ENCODE assay signal across 14 mouse cellular contexts in genomic region chr19:53111996-53112590, GRCm38 (mm10). TPM values are rescaled to one million over a fixed set of nuclear protein-coding genes. Genes with fewer than 3 reads are reported as not detected.
A peak's percentile ranks its signal among the peaks of the same experiment; 100 is the strongest.
DNase-seq lines count a peak whose midpoint lies in the region; ATAC-seq and TF ChIP-seq lines count a peak whose summit lies in the region.
"Had no signal": no experiment of that assay in that cellular context is flagged by ENCODE, and none has a peak within 500 bp of the region (broad histone marks: within the 10 kb centered on the region; RNA-seq: fewer than 3 reads in every experiment).

No protein-coding gene starts in this region.

- 0 out of 2 replicates have a peak, but pooled peaks cover under 1% of the 10 kb centered on the region for H3K9me3 ChIP-seq in kidney, embryonic 15.5 days (replicated peaks)
- no peaks in the 10 kb centered on the region for H3K9me3 ChIP-seq in midbrain, embryonic 11.5 days (ENCODE audit: control insufficient read depth, low read length)
- H3K9me3 ChIP-seq in midbrain, embryonic 10.5 days (replicated peaks): peaks cover under 1% of the 10 kb centered on the region; the same call in 1 of the 2 replicates
- H3K9me3 ChIP-seq: liver, embryonic 13.5 days had no signal

- WGBS in kidney, embryonic 15.5 days: 60% methylated on average over 7 of the region's 7 CpGs
- WGBS in midbrain, embryonic 11.5 days: 66% methylated on average over 7 of the region's 7 CpGs
- 75% methylated on average over 7 of the region's 7 CpGs for WGBS in midbrain, embryonic 10.5 days

- DNase-seq in gastrocnemius, adult 18-20 months (ENCODE audit: low spot score): peak; percentile 60
- no peak for DNase-seq in gastrocnemius, postnatal 14 days
- no peak for DNase-seq in kidney, adult 9 months
- peak; percentile 64 for DNase-seq in midbrain, embryonic 11.5 days (ENCODE audit: low spot score, missing footprints)
- no peak for DNase-seq in midbrain, embryonic 10.5 days (ENCODE audit: low spot score)
- no peak for DNase-seq in cerebellum, postnatal 36 days
- DNase-seq: cerebellum, adult 11 months; liver, embryonic 13.5 days; thymus, adult 2 months had no signal

- no peak for ATAC-seq in kidney, embryonic 15.5 days (replicated peaks; ENCODE audit: low FRiP score)
- ATAC-seq in midbrain, embryonic 11.5 days (ENCODE audit: low FRiP score): no peak

- H3K4me3 ChIP-seq in kidney, embryonic 15.5 days (replicated peaks): no peak overlapping the region
- no peak overlapping the region for H3K4me3 ChIP-seq in midbrain, embryonic 11.5 days (ENCODE audit: low read depth, low read length)
- no peak overlapping the region for H3K4me3 ChIP-seq in midbrain, embryonic 10.5 days
- H3K4me3 ChIP-seq in cortical plate, adult 2 months (ENCODE audit: insufficient read depth, low read length): no peak overlapping the region
- H3K4me3 ChIP-seq: erythroblast, embryonic 14.5 days; liver, embryonic 13.5 days; megakaryocyte, embryonic 14.5 days; myocyte had no signal

- no peak overlapping the region for H3K9ac ChIP-seq in kidney, embryonic 15.5 days
- H3K9ac ChIP-seq in midbrain, embryonic 11.5 days (ENCODE audit: low read length): no peak overlapping the region
- H3K9ac ChIP-seq: liver, embryonic 13.5 days had no signal

- H3K27me3 ChIP-seq in kidney, embryonic 15.5 days: no peaks in the 10 kb centered on the region
- no peaks in the 10 kb centered on the region for H3K27me3 ChIP-seq in midbrain, embryonic 11.5 days (ENCODE audit: control insufficient read depth, insufficient read depth, low read length)
- H3K27me3 ChIP-seq in midbrain, embryonic 10.5 days (ENCODE audit: low read depth, poor library complexity, severe bottlenecking): no peaks in the 10 kb centered on the region
- H3K27me3 ChIP-seq: liver, embryonic 13.5 days; megakaryocyte, embryonic 14.5 days had no signal

- intact Hi-C loops in gastrocnemius, postnatal 14 days (cut with DNase I; ENCODE audit: low total_unique reads): no loop called here

- H3K36me3 ChIP-seq in kidney, embryonic 15.5 days: no peaks in the 10 kb centered on the region
- no peaks in the 10 kb centered on the region for H3K36me3 ChIP-seq in midbrain, embryonic 11.5 days (ENCODE audit: control insufficient read depth, insufficient read depth, low read length)
- no peaks in the 10 kb centered on the region for H3K36me3 ChIP-seq in midbrain, embryonic 10.5 days
- H3K36me3 ChIP-seq: liver, embryonic 13.5 days had no signal

- no peak for TF ChIP-seq CTCF in cortical plate, adult 2 months (IDR thresholded peaks at IDR 0.05; ENCODE audit: extremely low read depth, insufficient read depth, low read length)

- H3K4me1 ChIP-seq in kidney, embryonic 15.5 days: peaks cover 7% of the 10 kb centered on the region
- no peaks in the 10 kb centered on the region for H3K4me1 ChIP-seq in midbrain, embryonic 11.5 days (ENCODE audit: control insufficient read depth, insufficient read depth, low read length)
- H3K4me1 ChIP-seq in midbrain, embryonic 10.5 days: no peaks in the 10 kb centered on the region
- H3K4me1 ChIP-seq in cortical plate, adult 2 months (ENCODE audit: control insufficient read depth, insufficient read depth, low read length): no peaks in the 10 kb centered on the region; the same call in 1 of the 2 replicates
- H3K4me1 ChIP-seq: liver, embryonic 13.5 days had no signal

- peak overlapping the region; percentile 27; the same call in 1 of the 2 replicates for H3K27ac ChIP-seq in kidney, embryonic 15.5 days
- H3K27ac ChIP-seq in midbrain, embryonic 11.5 days (ENCODE audit: low read depth, low read length): no peak overlapping the region
- H3K27ac ChIP-seq in midbrain, embryonic 10.5 days (replicated peaks): no peak overlapping the region
- peak overlapping the region; percentile 48 for H3K27ac ChIP-seq in cortical plate, adult 2 months (ENCODE audit: insufficient read depth, low read length)
- H3K27ac ChIP-seq: liver, embryonic 13.5 days had no signal

- no peak overlapping the region for H3K4me2 ChIP-seq in kidney, embryonic 15.5 days
- H3K4me2 ChIP-seq in midbrain, embryonic 11.5 days: no peak overlapping the region
- H3K4me2 ChIP-seq: liver, embryonic 13.5 days had no signal

- TF ChIP-seq POLR2A in cortical plate, adult 2 months (IDR thresholded peaks at IDR 0.05; ENCODE audit: extremely low read depth, insufficient read depth, low read length): no peak

RNA-seq across cellular contexts. Expression of gene Add3, which starts 28.1 kb away (rescaled TPM):
- total RNA-seq in gastrocnemius, adult 18-20 months (2021): 10 to 100 TPM; 23.0 to 30.5 TPM
- 10 to 100 TPM; 31.6 to 45.4 TPM for total RNA-seq in gastrocnemius, postnatal 14 days (2021)
- polyA plus RNA-seq in kidney, embryonic 15.5 days (2015; fragmentation: Nextera tagmentation; extraction: Ambion mirVana): 80.1 and 85.6 TPM in 2 replicates
- 49.7 and 53.8 TPM in 2 replicates for polyA plus RNA-seq in midbrain, embryonic 11.5 days (2014; fragmentation: Nextera tagmentation; extraction: Ambion mirVana)
- polyA plus RNA-seq in midbrain, embryonic 10.5 days (2016; fragmentation: Nextera tagmentation; extraction: Ambion mirVana): 48.7 and 50.2 TPM in 2 replicates
- 75.3 and 76.7 TPM in 2 replicates for polyA plus RNA-seq in cortical plate, adult 2 months (2012; rRNA removed)

Comparison
In these comparisons a context has a peak if more than half of its experiments do, and no peak if none do; other contexts are left out.
1. DNase-seq: peak in gastrocnemius, adult 18-20 months (single experiment) and midbrain, embryonic 11.5 days (single experiment); none in gastrocnemius, postnatal 14 days (single experiment), kidney, adult 9 months (single experiment), midbrain, embryonic 10.5 days (single experiment) and cerebellum, postnatal 36 days (0 of 2).
2. H3K27ac ChIP-seq: peak in kidney, embryonic 15.5 days (single experiment) and cortical plate, adult 2 months (single experiment); none in midbrain, embryonic 11.5 days (single experiment) and midbrain, embryonic 10.5 days (single experiment).